Mouse (Mus musculus) small intestine, adult 2 months (tissue): ENCODE measurements around the gene Rras.

Source experiments
- CTCF ChIP-seq: fragments of 200-500 bp; IDR thresholded peaks from 2 replicates; pipeline ENCODE4 v1.5.1; 2012; ENCODE audit warnings: low read depth, mild to moderate bottlenecking, control low read depth, inconsistent platforms, low read length, moderate library complexity, mixed read lengths; ENCODE audit not compliant: insufficient replicate concordance, insufficient read length; ENCODE audit errors: extremely low read depth
- POLR2A ChIP-seq: fragments of 200-500 bp; IDR thresholded peaks from 2 replicates; pipeline ENCODE4 v1.6.1; 2012; ENCODE audit warnings: low read depth, mild to moderate bottlenecking, control low read depth, inconsistent platforms, low read length, moderate library complexity

DNA sequence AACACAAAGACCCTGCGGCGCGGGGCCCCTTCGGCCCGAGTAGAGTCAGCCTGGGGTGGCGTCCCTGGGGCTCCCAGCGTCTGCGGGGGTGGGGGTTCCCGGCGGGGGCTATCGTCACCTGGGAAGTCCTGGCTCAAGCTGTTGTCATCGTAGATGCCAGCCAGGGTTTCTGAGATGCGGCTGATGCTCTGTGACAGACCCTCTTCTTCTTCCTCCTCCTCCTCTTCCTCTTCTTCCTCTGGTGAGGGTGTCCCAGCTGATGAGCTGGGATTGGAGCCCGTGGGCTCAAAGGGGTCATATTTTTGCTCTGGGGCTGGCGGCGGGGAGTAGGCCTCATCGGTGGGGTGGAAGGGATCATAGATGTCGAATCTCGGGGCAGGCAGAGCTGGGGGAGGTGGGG is 9.3 kb upstream of the Rras start:
- no peak for TF ChIP-seq POLR2A
- no peak for TF ChIP-seq CTCF
